Mouse (Mus musculus): ENCODE measurements around the gene Fv1. TPM values are rescaled to one million over a fixed set of nuclear protein-coding genes. Genes with fewer than 3 reads are reported as not detected.

Gene Fv1
- polyA plus RNA-seq, 1 experiment = 3.3 TPM

GRCm38 (mm10) chr4:147902906-147903500 lies 34.2 kb downstream of the Fv1 start:
- peaks cover 8% of the 10 kb centered on the region for H3K4me1 ChIP-seq (ENCODE audit: control insufficient read depth, insufficient read depth, insufficient read length, low read length)
- H3K4me3 ChIP-seq (ENCODE audit: insufficient read depth, low read depth, low read length) = peak overlapping the region; percentile 69
- H3K27ac ChIP-seq (replicated peaks; ENCODE audit: low read depth, low read length) = peak overlapping the region; percentile 97

GRCm38 (mm10) chr4:147903601-147904000 lies 34.8 kb downstream of the Fv1 start:
- H3K27ac ChIP-seq (replicated peaks; ENCODE audit: low read depth, low read length) = peak overlapping the region; percentile 97

GRCm38 (mm10) chr4:147904313-147905089 lies 35.7 kb downstream of the Fv1 start, which contains the start of gene Mfn2:
Mfn2 (minus strand) TSS chr4:147904704.
- peak within 1 kb of the TSS; percentile 97 for H3K27ac ChIP-seq (replicated peaks; ENCODE audit: low read depth, low read length)

More at GRCm38 (mm10) chr4:147903601-147904000, 34.8 kb downstream of the Fv1 start:
- H3K4me3 ChIP-seq (ENCODE audit: insufficient read depth, low read depth, low read length) = peak overlapping the region; percentile 69
- peaks cover 6% of the 10 kb centered on the region for H3K4me1 ChIP-seq (ENCODE audit: control insufficient read depth, insufficient read depth, insufficient read length, low read length)

GRCm38 (mm10) chr4:147905090-147905659 lies 36.4 kb downstream of the Fv1 start:
- H3K4me1 ChIP-seq (ENCODE audit: control insufficient read depth, insufficient read depth, insufficient read length, low read length) = peaks cover 5% of the 10 kb centered on the region
- H3K4me3 ChIP-seq (ENCODE audit: insufficient read depth, low read depth, low read length) = peak overlapping the region; percentile 37
- H3K27ac ChIP-seq (replicated peaks; ENCODE audit: low read depth, low read length) = peak overlapping the region; percentile 67

More at GRCm38 (mm10) chr4:147904313-147905089, 35.7 kb downstream of the Fv1 start, which contains the start of gene Mfn2:
- Histone ChIP-seq H3K4me1 (ENCODE audit: control insufficient read depth, insufficient read depth, insufficient read length, low read length) (peaks cover 5% of the 10 kb centered on the region), H3K4me3 (ENCODE audit: insufficient read depth, low read depth, low read length) (peak within 1 kb of the TSS; percentile 69)

- Histone ChIP-seq H3K4me3 (ENCODE audit: insufficient read depth, low read depth, low read length) (no peak overlapping the region), H3K4me1 (ENCODE audit: control insufficient read depth, insufficient read depth, insufficient read length, low read length) (peaks cover 5% of the 10 kb centered on the region), H3K27ac (replicated peaks; ENCODE audit: low read depth, low read length) (peak overlapping the region; percentile 67)
These were observed 37.5 kb downstream of the Fv1 start for GRCm38 (mm10) chr4:147906230-147906629.

GRCm38 (mm10) chr4:147909486-147909885 lies 40.7 kb downstream of the Fv1 start:
- H3K27ac ChIP-seq (replicated peaks; ENCODE audit: low read depth, low read length) = no peak overlapping the region
- no peak overlapping the region for H3K4me3 ChIP-seq (ENCODE audit: insufficient read depth, low read depth, low read length)
- peaks cover 2% of the 10 kb centered on the region for H3K4me1 ChIP-seq (ENCODE audit: control insufficient read depth, insufficient read depth, insufficient read length, low read length)

GRCm38 (mm10) chr4:147918459-147919121 lies 49.8 kb downstream of the Fv1 start:
- Histone ChIP-seq H3K4me1 (ENCODE audit: control insufficient read depth, insufficient read depth, insufficient read length, low read length) (no peaks in the 10 kb centered on the region; the same call in 1 of the 2 replicates), H3K27ac (replicated peaks; ENCODE audit: low read depth, low read length) (no peak overlapping the region), H3K4me3 (ENCODE audit: insufficient read depth, low read depth, low read length) (no peak overlapping the region)

Other genes starting within 250 kb of the Fv1 start
- gene Zfp979, start 226.5 kb upstream of the Fv1 start, polyA plus RNA-seq (2012; ENCODE audit: insufficient read depth, insufficient read length, missing spikeins) = 5.4 and 7.3 TPM in 2 replicates
- 0.79 and 0.92 TPM in 2 replicates for gene Zfp534, start 166.4 kb upstream of the Fv1 start, polyA plus RNA-seq (2012; ENCODE audit: insufficient read depth, insufficient read length, missing spikeins)
- 5.8 and 6.8 TPM in 2 replicates for gene Zfp984, start 59.2 kb upstream of the Fv1 start, polyA plus RNA-seq (2012; ENCODE audit: insufficient read depth, insufficient read length, missing spikeins)
- gene Zfp933, start 20.6 kb upstream of the Fv1 start, polyA plus RNA-seq (2012; ENCODE audit: insufficient read depth, insufficient read length, missing spikeins) = 3.2 and 5.6 TPM in 2 replicates
- 4.0 and 10.3 TPM in 2 replicates for gene Miip, start 163 bp upstream of the Fv1 start, polyA plus RNA-seq (2012; ENCODE audit: insufficient read depth, insufficient read length, missing spikeins)
- 156 and 170 TPM in 2 replicates for gene Mfn2, start 35.7 kb downstream of the Fv1 start, polyA plus RNA-seq (2012; ENCODE audit: insufficient read depth, insufficient read length, missing spikeins)
- 24.8 and 28.6 TPM in 2 replicates for gene Plod1, start 67.8 kb downstream of the Fv1 start, polyA plus RNA-seq (2012; ENCODE audit: insufficient read depth, insufficient read length, missing spikeins)
- 18.7 and 19.7 TPM in 2 replicates for gene 2510039O18Rik, start 71.9 kb downstream of the Fv1 start, polyA plus RNA-seq (2012; ENCODE audit: insufficient read depth, insufficient read length, missing spikeins)
- gene Nppb, start 116.8 kb downstream of the Fv1 start, polyA plus RNA-seq (2012; ENCODE audit: insufficient read depth, insufficient read length, missing spikeins) = not detected in 2 replicates
- gene Nppa, start 131.7 kb downstream of the Fv1 start, polyA plus RNA-seq (2012; ENCODE audit: insufficient read depth, insufficient read length, missing spikeins) = not detected in 2 replicates
- 5.0 and 5.7 TPM in 2 replicates for gene Clcn6, start 169.8 kb downstream of the Fv1 start, polyA plus RNA-seq (2012; ENCODE audit: insufficient read depth, insufficient read length, missing spikeins)
- gene Mthfr, start 170.1 kb downstream of the Fv1 start, polyA plus RNA-seq (2012; ENCODE audit: insufficient read depth, insufficient read length, missing spikeins) = 5.7 and 6.9 TPM in 2 replicates
- 8.1 and 8.2 TPM in 2 replicates for gene Agtrap, start 219.1 kb downstream of the Fv1 start, polyA plus RNA-seq (2012; ENCODE audit: insufficient read depth, insufficient read length, missing spikeins)